Mouse (Mus musculus): ENCODE measurements around the gene AC161166.1. TPM values are rescaled to one million over a fixed set of nuclear protein-coding genes. Genes with fewer than 3 reads are reported as not detected.

AC161166.1 gene
- total RNA-seq (2012; rRNA removed) = not detected in 2 replicates
- polyA plus RNA-seq (2012; ENCODE audit: insufficient read depth in 1 of 2, insufficient read length in 2 of 2, low read depth in 1 of 2, low replicate concordance in 2 of 2, missing spikeins in 1 of 2) = under 1 TPM in 1 of 2 experiments, not detected in 1; 0.13 TPM

GRCm38 (mm10) chr7:24512355-24512754, at the start of gene AC161166.1:
Gene AC161166.1 (minus strand): TSS chr7:24512455.
- Histone ChIP-seq H3K4me1 (ENCODE audit: control insufficient read depth in 1 of 2, insufficient read depth in 2 of 2, low read length in 2 of 2) (peaks cover 2 to 13% of the 10 kb centered on the region in 2 experiments; a peak in 3 of 4 replicates), H3K9ac (ENCODE audit: control insufficient read depth, low read depth, low read length, poor library complexity, severe bottlenecking) (no peak within 1 kb of the TSS), H3K27me3 (ENCODE audit: control insufficient read depth in 1 of 2, insufficient read depth in 2 of 2, low read length in 2 of 2) (no peaks in the 10 kb centered on the region), H3K36me3 (ENCODE audit: control insufficient read depth in 1 of 2, insufficient read depth in 2 of 2, low read length in 2 of 2) (peaks cover 0 to 7% of the 10 kb centered on the region in 2 experiments; a peak in 2 of 4 replicates), H3K79me2 (ENCODE audit: control insufficient read depth, insufficient read depth, low read length, poor library complexity) (peaks cover 6% of the 10 kb centered on the region), H3K9me3 (replicated peaks; ENCODE audit: insufficient read depth, low read length) (no peaks in the 10 kb centered on the region), H3K4me3 (ENCODE audit: control insufficient read depth in 1 of 2, insufficient read depth in 1 of 2, low read depth in 2 of 2, low read length in 2 of 2) (no peak within 1 kb of the TSS), H3K27ac (ENCODE audit: control insufficient read depth, low read depth, low read length) (no peak within 1 kb of the TSS)
- no peak for DNase-seq (ENCODE audit: low read depth, low spot score)
- TF ChIP-seq CHD2 (IDR thresholded peaks at IDR 0.05; ENCODE audit: low read length) (no peak), E2F4 (IDR thresholded peaks at IDR 0.05; ENCODE audit: borderline replicate concordance, low read depth, low read length) (no peak), ZNF384 (IDR thresholded peaks at IDR 0.05; ENCODE audit: low read depth, low read length) (no peak), HCFC1 (IDR thresholded peaks at IDR 0.05; ENCODE audit: low read depth, low read length) (no peak), POLR2A (IDR thresholded peaks at IDR 0.05; ENCODE audit: control insufficient read depth in 1 of 2, insufficient read depth in 1 of 2, low read depth in 1 of 2, low read length in 2 of 2, poor library complexity in 1 of 2) (no peak), ZMIZ1 (IDR thresholded peaks at IDR 0.05; ENCODE audit: low read depth, low read length) (no peak), TCF12 (IDR thresholded peaks at IDR 0.05; ENCODE audit: low read depth, low read length) (no peak), POLR2AphosphoS2 (IDR thresholded peaks at IDR 0.05; ENCODE audit: low read length) (no peak), CTCF (IDR thresholded peaks at IDR 0.05 in 2 of 3, conservative IDR thresholded peaks at IDR 0.05 in 1 of 3; ENCODE audit: control insufficient read depth in 1 of 3, insufficient read depth in 1 of 3, low read depth in 2 of 3, low read length in 3 of 3, poor library complexity in 1 of 3, severe bottlenecking in 1 of 3) (no peak), JUND (IDR thresholded peaks at IDR 0.05; ENCODE audit: low read depth, low read length) (no peak), MEF2A (IDR thresholded peaks at IDR 0.05; ENCODE audit: extremely low read depth, insufficient replicate concordance, low read depth, low read length, poor library complexity, severe bottlenecking) (no peak), EP300 (IDR thresholded peaks at IDR 0.05; ENCODE audit: low read depth in 1 of 2, low read length in 2 of 2) (no peak), USF2 (IDR thresholded peaks at IDR 0.05; ENCODE audit: borderline replicate concordance in 1 of 2, insufficient read depth in 1 of 2, low read depth in 1 of 2, low read length in 2 of 2) (no peak), CHD1 (IDR thresholded peaks at IDR 0.05; ENCODE audit: low read depth, low read length) (no peak), MAX (IDR thresholded peaks at IDR 0.05; ENCODE audit: low read length) (no peak), MYB (IDR thresholded peaks at IDR 0.05; ENCODE audit: low read depth, low read length) (no peak), NRF1 (IDR thresholded peaks at IDR 0.05; ENCODE audit: insufficient read depth, low read depth, low read length, poor library complexity, severe bottlenecking) (no peak), ELF1 (IDR thresholded peaks at IDR 0.05; ENCODE audit: low read depth, low read length) (no peak), POLR2AphosphoS5 (IDR thresholded peaks at IDR 0.05; ENCODE audit: borderline replicate concordance, low read depth, low read length) (no peak), RCOR1 (IDR thresholded peaks at IDR 0.05; ENCODE audit: low read depth, low read length) (no peak)

- TF ChIP-seq MAX (IDR thresholded peaks at IDR 0.05; ENCODE audit: low read length) (no peak), MAFK (IDR thresholded peaks at IDR 0.05; ENCODE audit: borderline replicate concordance, low read depth, low read length) (peak; percentile 91)
- DNase-seq (ENCODE audit: low read depth, low spot score) = no peak
- H3K27me3 ChIP-seq (ENCODE audit: control insufficient read depth in 1 of 2, insufficient read depth in 2 of 2, low read length in 2 of 2) = no peaks in the 10 kb centered on the region
- H3K9ac ChIP-seq (ENCODE audit: control insufficient read depth, low read depth, low read length, poor library complexity, severe bottlenecking) = no peak overlapping the region
- no peak overlapping the region for H3K4me3 ChIP-seq (ENCODE audit: control insufficient read depth in 1 of 2, insufficient read depth in 1 of 2, low read depth in 2 of 2, low read length in 2 of 2)
- no peaks in the 10 kb centered on the region for H3K4me1 ChIP-seq (ENCODE audit: control insufficient read depth in 1 of 2, insufficient read depth in 2 of 2, low read length in 2 of 2)
- no peaks in the 10 kb centered on the region for H3K9me3 ChIP-seq (replicated peaks; ENCODE audit: insufficient read depth, low read length)
- no peaks in the 10 kb centered on the region for H3K79me2 ChIP-seq (ENCODE audit: control insufficient read depth, insufficient read depth, low read length, poor library complexity)
- no peak overlapping the region for H3K27ac ChIP-seq (ENCODE audit: control insufficient read depth, low read depth, low read length)
- no peaks in the 10 kb centered on the region; a peak in 1 of 4 replicates for H3K36me3 ChIP-seq (ENCODE audit: control insufficient read depth in 1 of 2, insufficient read depth in 2 of 2, low read length in 2 of 2)
Observed at GRCm38 (mm10) chr7:24561450-24561849, 49.2 kb upstream of the AC161166.1 start.
